Mouse (Mus musculus) forebrain, embryonic 10.5 days (tissue): ENCODE measurements around the gene Lrp5. TPM values are rescaled to one million over a fixed set of nuclear protein-coding genes. Genes with fewer than 3 reads are reported as not detected.

ENCODE experiments used
- DNase-seq: peaks from one replicate; pipeline ENCODE4 v3.0.0-alpha.2; 2017; ENCODE audit warnings: low spot score; ENCODE audit errors: extremely low spot score
- H3K27ac ChIP-seq: fragments of 300-500 bp; sonication (generic); 2 replicates; pipeline ENCODE4 v1.5.1; 2016; ENCODE audit warnings: mild to moderate bottlenecking
- H3K27me3 ChIP-seq: fragments of 300-500 bp; sonication (generic); 2 replicates; pipeline ENCODE4 v1.6.1; 2016; ENCODE audit warnings: mild to moderate bottlenecking; ENCODE audit not compliant: poor library complexity, severe bottlenecking
- H3K36me3 ChIP-seq: fragments of 300-500 bp; sonication (generic); replicated peaks from 2 replicates; pipeline ENCODE4 v1.6.1; 2016; ENCODE audit warnings: mild to moderate bottlenecking, moderate library complexity
- H3K4me1 ChIP-seq: fragments of 300-500 bp; sonication (generic); 2 replicates; pipeline ENCODE4 v1.6.1; 2016
- H3K4me3 ChIP-seq: fragments of 300-500 bp; sonication (generic); 2 replicates; pipeline ENCODE4 v1.5.1; 2016; ENCODE audit warnings: mild to moderate bottlenecking, moderate library complexity
- H3K9me3 ChIP-seq: fragments of 300-500 bp; sonication (generic); 2 replicates; pipeline ENCODE4 v1.6.1; 2016; ENCODE audit warnings: mild to moderate bottlenecking, moderate library complexity
- WGBS: fragments of 180-500 bp; shearing (Covaris S2); methylation state at CpG from one replicate; pipeline ENCODE4 v1.1.7; 2016; 5-methylcytosine and 5-hydroxymethylcytosine counted together
- polyA plus RNA-seq: library from polyadenylated mRNA; unstranded; fragments of >200 nt; fragmentation: Nextera tagmentation; extraction: Ambion mirVana; gene quantifications from 2 replicates; pipeline ENCODE4 v1.2.1, GENCODE M21; 2016

Gene Lrp5
- polyA plus RNA-seq, 1 experiment from 2014 or later = 3.6 TPM

GRCm38 (mm10) chr19:3692414-3693145 is 6.2 kb upstream of the Lrp5 start:
- peaks cover 6% of the 10 kb centered on the region for H3K4me1 ChIP-seq
- WGBS = 72% methylated on average over 6 of the region's 6 CpGs
- no peak overlapping the region for H3K4me3 ChIP-seq
- H3K9me3 ChIP-seq = no peaks in the 10 kb centered on the region
- DNase-seq = no peak
- no peak overlapping the region for H3K27ac ChIP-seq
- peaks cover 4% of the 10 kb centered on the region for H3K27me3 ChIP-seq
- H3K36me3 ChIP-seq = no peaks in the 10 kb centered on the region

- H3K27me3 ChIP-seq = peaks cover 16% of the 10 kb centered on the region
- H3K36me3 ChIP-seq = no peaks in the 10 kb centered on the region
- H3K4me1 ChIP-seq = peaks cover 18% of the 10 kb centered on the region
- no peak for DNase-seq
- 92% methylated on average over 5 of the region's 5 CpGs for whole genome bisulfite sequencing
- no peak overlapping the region for H3K4me3 ChIP-seq
- no peaks in the 10 kb centered on the region for H3K9me3 ChIP-seq
- H3K27ac ChIP-seq = no peak overlapping the region
Observed at GRCm38 (mm10) chr19:3691337-3691736, 5.0 kb upstream of the Lrp5 start.

GRCm38 (mm10) chr19:3687676-3688171 is 1.4 kb upstream of the Lrp5 start:
- peak overlapping the region; percentile 12; the same call in 1 of the 2 replicates for H3K4me3 ChIP-seq
- peaks cover 16% of the 10 kb centered on the region for H3K27me3 ChIP-seq
- DNase-seq = peak; percentile 28
- H3K4me1 ChIP-seq = peaks cover 41% of the 10 kb centered on the region
- H3K9me3 ChIP-seq = no peaks in the 10 kb centered on the region
- H3K27ac ChIP-seq = peak overlapping the region; percentile 58
- 26% methylated on average over 5 of the region's 5 CpGs for WGBS
- no peaks in the 10 kb centered on the region for H3K36me3 ChIP-seq

GRCm38 (mm10) chr19:3685611-3686214 is 651 bp downstream of the Lrp5 start:
- DNase-seq = peak; percentile 45
- peaks cover 53% of the 10 kb centered on the region for H3K4me1 ChIP-seq

GRCm38 (mm10) chr19:3684957-3685580 is 1.3 kb downstream of the Lrp5 start:
- Histone ChIP-seq H3K27ac (peak overlapping the region; percentile 95), H3K4me1 (peaks cover 55% of the 10 kb centered on the region), H3K4me3 (peak overlapping the region; percentile 93), H3K27me3 (peaks cover 16% of the 10 kb centered on the region), H3K36me3 (no peaks in the 10 kb centered on the region), H3K9me3 (no peaks in the 10 kb centered on the region)
- 13% methylated on average over 11 of the region's 11 CpGs for WGBS
- DNase-seq = peak; percentile 31

More at GRCm38 (mm10) chr19:3685611-3686214, 651 bp downstream of the Lrp5 start:
- under 1% methylated on average over 45 of the region's 45 CpGs for WGBS
- Histone ChIP-seq H3K9me3 (no peaks in the 10 kb centered on the region), H3K36me3 (no peaks in the 10 kb centered on the region), H3K27ac (peak overlapping the region; percentile 95), H3K4me3 (peak overlapping the region; percentile 93), H3K27me3 (peaks cover 16% of the 10 kb centered on the region)

GRCm38 (mm10) chr19:3684414-3684813 is 1.9 kb downstream of the Lrp5 start:
- no peaks in the 10 kb centered on the region for H3K36me3 ChIP-seq
- H3K9me3 ChIP-seq = no peaks in the 10 kb centered on the region
- peaks cover 55% of the 10 kb centered on the region for H3K4me1 ChIP-seq
- H3K27ac ChIP-seq = peak overlapping the region; percentile 95
- DNase-seq = no peak
- 7% methylated on average over 1 of the region's 1 CpGs for WGBS
- H3K4me3 ChIP-seq = peak overlapping the region; percentile 93
- H3K27me3 ChIP-seq = peaks cover 16% of the 10 kb centered on the region

GRCm38 (mm10) chr19:3681310-3681934 is 4.9 kb downstream of the Lrp5 start:
- H3K9me3 ChIP-seq = peaks cover 5% of the 10 kb centered on the region; the same call in 1 of the 2 replicates
- 65% methylated on average over 13 of the region's 13 CpGs for WGBS
- H3K4me3 ChIP-seq = no peak overlapping the region
- H3K4me1 ChIP-seq = peaks cover 38% of the 10 kb centered on the region
- no peak for DNase-seq
- H3K27ac ChIP-seq = peak overlapping the region; percentile 35; the same call in 1 of the 2 replicates
- H3K36me3 ChIP-seq = peaks cover 7% of the 10 kb centered on the region; the same call in 1 of the 2 replicates
- peaks cover under 1% of the 10 kb centered on the region; the same call in 1 of the 2 replicates for H3K27me3 ChIP-seq

- 91% methylated on average over 7 of the region's 7 CpGs for WGBS
- Histone ChIP-seq H3K9me3 (peaks cover 5% of the 10 kb centered on the region; the same call in 1 of the 2 replicates), H3K27me3 (no peaks in the 10 kb centered on the region), H3K4me1 (peaks cover 35% of the 10 kb centered on the region), H3K27ac (no peak overlapping the region), H3K36me3 (peaks cover 9% of the 10 kb centered on the region; the same call in 1 of the 2 replicates), H3K4me3 (no peak overlapping the region)
- DNase-seq = no peak
Observed at GRCm38 (mm10) chr19:3680732-3681131, 5.6 kb downstream of the Lrp5 start.

GRCm38 (mm10) chr19:3674122-3674855 is 12.1 kb downstream of the Lrp5 start:
- no peak for DNase-seq
- WGBS = 91% methylated on average over 8 of the region's 8 CpGs
- no peak overlapping the region for H3K4me3 ChIP-seq
- H3K36me3 ChIP-seq = peaks cover 43% of the 10 kb centered on the region
- H3K9me3 ChIP-seq = peaks cover 30% of the 10 kb centered on the region
- no peaks in the 10 kb centered on the region for H3K27me3 ChIP-seq
- H3K27ac ChIP-seq = no peak overlapping the region
- H3K4me1 ChIP-seq = peaks cover 11% of the 10 kb centered on the region

- H3K4me1 ChIP-seq = peaks cover 22% of the 10 kb centered on the region
- 93% methylated on average over 2 of the region's 2 CpGs for WGBS
- no peak overlapping the region for H3K4me3 ChIP-seq
- peaks cover 43% of the 10 kb centered on the region for H3K36me3 ChIP-seq
- DNase-seq = no peak
- H3K27ac ChIP-seq = no peak overlapping the region
- no peaks in the 10 kb centered on the region for H3K27me3 ChIP-seq
- H3K9me3 ChIP-seq = peaks cover 30% of the 10 kb centered on the region
Observed at GRCm38 (mm10) chr19:3673149-3673548, 13.2 kb downstream of the Lrp5 start.

GRCm38 (mm10) chr19:3669100-3669499 is 17.3 kb downstream of the Lrp5 start:
- no peak overlapping the region for H3K4me3 ChIP-seq
- peaks cover 30% of the 10 kb centered on the region for H3K36me3 ChIP-seq
- H3K27ac ChIP-seq = peak overlapping the region; percentile 66
- peaks cover 23% of the 10 kb centered on the region for H3K9me3 ChIP-seq
- peaks cover 44% of the 10 kb centered on the region for H3K4me1 ChIP-seq
- H3K27me3 ChIP-seq = no peaks in the 10 kb centered on the region
- DNase-seq = no peak
- WGBS = 53% methylated on average over 13 of the region's 13 CpGs

GRCm38 (mm10) chr19:3668551-3668950 is 17.8 kb downstream of the Lrp5 start:
- Histone ChIP-seq H3K4me1 (peaks cover 44% of the 10 kb centered on the region), H3K9me3 (peaks cover 17% of the 10 kb centered on the region), H3K27me3 (no peaks in the 10 kb centered on the region), H3K36me3 (peaks cover 24% of the 10 kb centered on the region), H3K4me3 (no peak overlapping the region), H3K27ac (peak overlapping the region; percentile 66)
- WGBS = 87% methylated on average over 10 of the region's 10 CpGs
- no peak for DNase-seq
